Mouse (Mus musculus) midbrain, embryonic 16.5 days (tissue): Measurements from ENCODE around the gene Erc2. TPM values are rescaled to one million over a fixed set of nuclear protein-coding genes. Genes with fewer than 3 reads are reported as not detected.
A peak's percentile ranks its signal among the peaks of the same experiment; 100 is the strongest.
"Not testable (repeated sequence)": the region's sequence is repeated elsewhere in the genome, so short reads cannot be mapped to it uniquely, and the experiment has no call there.

Experiments
- ATAC-seq: fragments of 200-750 bp; cut with Nextera tagmentation; 2 replicates; pipeline ENCODE4 v1.8.0; 2017; ENCODE audit warnings: moderate TSS enrichment
- H3K27ac ChIP-seq: fragments of 300-500 bp; sonication (generic); 2 replicates; pipeline ENCODE4 v1.5.1; 2014; ENCODE audit warnings: mild to moderate bottlenecking, low read length, mixed read lengths
- H3K27me3 ChIP-seq: fragments of 300-500 bp; sonication (generic); 2 replicates; pipeline ENCODE4 v1.6.1; 2014; ENCODE audit warnings: low read depth, low read length, mixed read lengths; ENCODE audit not compliant: control insufficient read depth, insufficient read depth
- H3K36me3 ChIP-seq: fragments of 300-500 bp; sonication (generic); 2 replicates; pipeline ENCODE4 v1.6.1; 2014; ENCODE audit warnings: mild to moderate bottlenecking, low read length, moderate library complexity, mixed read lengths; ENCODE audit not compliant: control insufficient read depth, insufficient read depth
- H3K4me1 ChIP-seq: fragments of 300-500 bp; sonication (generic); 2 replicates; pipeline ENCODE4 v1.6.1; 2014; ENCODE audit warnings: mild to moderate bottlenecking, low read length, mixed read lengths; ENCODE audit not compliant: control insufficient read depth, insufficient read depth
- H3K4me2 ChIP-seq: fragments of 300-500 bp; sonication (generic); 2 replicates; pipeline ENCODE4 v1.6.1; 2014; ENCODE audit warnings: mild to moderate bottlenecking, low read length, mixed read lengths
- H3K4me3 ChIP-seq: fragments of 300-500 bp; sonication (generic); 2 replicates; pipeline ENCODE4 v1.5.1; 2014; ENCODE audit warnings: low read depth, mild to moderate bottlenecking, low read length, moderate library complexity, mixed read lengths
- H3K9ac ChIP-seq: fragments of 300-500 bp; sonication (generic); 2 replicates; pipeline ENCODE4 v1.6.1; 2014; ENCODE audit warnings: low read depth, low read length, mixed read lengths
- H3K9me3 ChIP-seq: fragments of 300-500 bp; sonication (generic); replicated peaks from 2 replicates; pipeline ENCODE4 v1.6.1; 2014; ENCODE audit warnings: mild to moderate bottlenecking, low read length, mixed read lengths; ENCODE audit not compliant: control insufficient read depth, poor library complexity, severe bottlenecking
- WGBS: fragments of 180-500 bp; shearing (Covaris S2); extraction: QIAGEN DNeasy Blood & Tissue Kit; methylation state at CpG from one replicate; pipeline ENCODE4 v1.1.7; 2014; 5-methylcytosine and 5-hydroxymethylcytosine counted together
- polyA plus RNA-seq: library from polyadenylated mRNA; unstranded; fragments of >200 nt; fragmentation: Nextera tagmentation; extraction: Ambion mirVana; gene quantifications from 2 replicates; pipeline ENCODE4 v1.2.1, GENCODE M21; 2015

Gene Erc2
- polyA plus RNA-seq: 94.2 and 110 TPM in 2 replicates

DNA sequence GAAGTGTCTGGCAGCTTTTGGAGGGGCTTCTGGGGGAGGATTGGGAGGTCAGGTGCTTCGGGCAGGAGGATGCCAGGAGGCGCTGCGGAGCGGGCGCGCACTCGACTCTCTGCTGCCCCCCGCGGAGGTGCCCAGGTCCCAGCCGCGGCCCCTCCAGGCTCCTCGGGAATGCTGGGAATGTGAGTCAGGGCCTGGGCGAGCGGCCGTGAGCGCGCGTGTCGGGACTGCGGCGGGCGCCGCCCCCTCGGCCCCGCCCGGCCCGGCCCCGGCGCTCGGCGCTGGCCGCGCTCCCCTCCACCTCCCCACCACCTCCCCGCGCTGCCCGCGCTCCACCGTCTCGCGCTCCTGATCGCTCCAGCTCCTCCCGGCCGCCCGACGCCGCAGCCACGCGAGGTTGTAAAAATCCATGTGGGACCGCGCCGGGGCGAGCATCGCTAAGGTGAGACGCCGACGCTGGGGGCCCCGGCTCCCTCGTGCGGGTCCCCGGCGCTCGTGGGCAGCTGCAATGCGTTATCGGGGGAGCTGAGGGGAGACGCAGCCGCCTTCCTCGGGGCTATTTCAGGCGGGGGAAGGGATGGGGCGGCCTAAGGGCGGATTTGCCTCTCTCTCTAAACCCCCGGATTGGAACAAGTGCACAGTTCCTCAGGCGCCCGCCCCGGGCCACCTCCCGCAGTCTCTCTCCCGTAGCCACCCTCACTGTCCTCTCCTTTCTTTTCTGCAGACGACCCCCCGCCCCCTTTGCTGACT, at the start of gene Erc2:
Gene Erc2, plus strand, starts transcription at position 253 of the 747 bp plus-strand sequence.
- H3K27me3 ChIP-seq: no peaks in the 10 kb centered on the region

DNA sequence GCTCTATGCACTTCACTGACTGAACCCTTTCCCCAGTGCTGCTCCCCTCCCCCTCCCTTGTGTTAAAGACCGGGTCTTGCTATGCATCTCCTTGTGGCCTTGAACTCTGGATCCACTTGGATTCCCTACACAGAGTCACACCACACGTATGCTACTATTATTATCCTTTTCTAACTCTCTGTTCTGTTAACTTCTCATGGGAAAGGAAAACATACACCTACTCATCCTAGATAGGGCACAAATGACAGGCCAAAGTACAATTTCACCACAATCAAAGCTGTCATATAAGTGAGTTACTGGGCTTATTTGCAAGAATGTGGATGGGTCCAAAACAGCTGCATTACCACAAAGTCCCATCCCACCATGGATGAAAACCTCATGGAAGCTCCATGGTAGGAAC, 43.8 kb upstream of the Erc2 start:
- 78% methylated on average over 2 of the region's 2 CpGs for whole genome bisulfite sequencing
- no peaks in the 10 kb centered on the region for H3K4me1 ChIP-seq

More for the DNA sequence above, at the start of gene Erc2:
- ATAC-seq: peak; percentile 95
- Histone ChIP-seq H3K9me3 (no peaks in the 10 kb centered on the region), H3K9ac (peak within 1 kb of the TSS; percentile 86), H3K4me1 (peaks cover 18% of the 10 kb centered on the region), H3K27ac (peak within 1 kb of the TSS; percentile 91), H3K4me3 (peak within 1 kb of the TSS; percentile 74), H3K36me3 (no peaks in the 10 kb centered on the region), H3K4me2 (peak within 1 kb of the TSS; percentile 69)
- WGBS: under 1% methylated on average over 71 of the region's 78 CpGs

DNA sequence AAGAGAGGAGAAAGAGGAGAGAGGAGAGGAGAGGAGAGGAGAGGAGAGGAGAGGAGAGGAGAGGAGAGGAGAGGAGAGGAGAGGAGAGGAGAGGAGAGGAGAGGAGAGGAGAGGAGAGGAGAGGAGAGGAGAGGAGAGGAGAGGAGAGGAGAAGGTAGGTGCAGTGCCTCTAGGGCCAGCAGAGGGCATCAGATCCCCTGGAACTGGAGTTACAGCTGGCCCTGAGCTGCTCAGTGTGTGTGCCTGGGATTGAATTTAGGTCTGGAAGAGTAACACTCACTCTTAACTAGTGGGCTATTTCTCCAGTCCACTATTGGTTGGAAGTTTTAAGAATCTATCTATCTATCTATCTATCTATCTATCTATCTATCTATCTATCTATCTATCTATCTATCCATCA, 32.6 kb upstream of the Erc2 start:
- not testable (repeated sequence) for H3K9me3 ChIP-seq, H3K4me2 ChIP-seq, H3K36me3 ChIP-seq, H3K27ac ChIP-seq, H3K4me1 ChIP-seq, H3K27me3 ChIP-seq, H3K9ac ChIP-seq, H3K4me3 ChIP-seq, ATAC-seq

More for the DNA sequence above, 43.8 kb upstream of the Erc2 start:
- no peak overlapping the region for H3K9ac ChIP-seq
- H3K4me3 ChIP-seq: no peak overlapping the region
- no peaks in the 10 kb centered on the region for H3K27me3 ChIP-seq
- no peak overlapping the region for H3K4me2 ChIP-seq
- ATAC-seq: no peak
- no peaks in the 10 kb centered on the region for H3K9me3 ChIP-seq
- no peaks in the 10 kb centered on the region for H3K36me3 ChIP-seq
- no peak overlapping the region for H3K27ac ChIP-seq

DNA sequence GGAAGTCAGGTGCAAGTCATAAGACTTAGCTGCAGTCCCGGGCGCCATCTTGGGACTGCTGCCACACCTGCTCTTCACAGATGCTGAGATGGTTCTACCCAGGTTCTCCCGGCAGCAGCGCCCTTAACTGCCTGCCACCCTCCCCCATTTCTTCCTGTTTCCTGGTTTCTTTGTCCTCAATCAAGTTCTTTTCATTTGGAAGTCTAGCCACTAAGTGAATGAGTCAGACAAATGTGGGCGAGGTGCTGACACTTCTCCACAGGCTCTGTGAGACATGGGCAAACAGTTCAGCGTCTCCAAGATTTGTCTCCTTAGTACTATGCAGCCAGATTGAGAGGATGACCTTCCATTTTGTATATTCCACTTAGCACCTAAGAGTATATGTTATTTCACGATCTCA, 30.1 kb upstream of the Erc2 start:
- no peak overlapping the region for H3K27ac ChIP-seq
- ATAC-seq: no peak
- no peaks in the 10 kb centered on the region for H3K4me1 ChIP-seq
- H3K9ac ChIP-seq: no peak overlapping the region
- H3K9me3 ChIP-seq: peaks cover 2% of the 10 kb centered on the region; the same call in 1 of the 2 replicates
- H3K27me3 ChIP-seq: no peaks in the 10 kb centered on the region
- H3K4me2 ChIP-seq: no peak overlapping the region
- no peak overlapping the region for H3K4me3 ChIP-seq
- no peaks in the 10 kb centered on the region for H3K36me3 ChIP-seq
- WGBS: 90% methylated on average over 7 of the region's 7 CpGs

DNA sequence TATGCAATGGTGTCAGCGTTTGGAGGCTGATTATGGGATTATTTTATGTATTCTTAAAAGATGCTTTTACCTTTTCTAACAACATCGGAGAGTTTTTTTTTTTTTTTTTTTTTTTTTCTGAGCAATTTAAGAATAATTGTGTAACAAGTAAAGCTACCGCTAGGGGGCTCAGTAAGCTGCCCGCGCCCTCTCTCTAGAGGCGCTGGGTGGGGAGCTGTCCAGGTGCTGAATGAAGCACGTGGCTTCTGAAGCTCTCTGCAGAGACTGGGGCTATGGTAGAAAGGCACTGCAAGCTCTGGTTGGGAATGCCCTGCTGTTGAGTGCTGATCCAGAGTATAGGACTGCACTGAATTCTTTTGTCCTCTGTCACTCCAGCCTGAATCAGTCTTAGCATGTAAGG, 26.0 kb upstream of the Erc2 start:
- WGBS: 5% methylated on average over 7 of the region's 7 CpGs
- no peaks in the 10 kb centered on the region for H3K36me3 ChIP-seq
- no peak overlapping the region for H3K9ac ChIP-seq
- H3K27me3 ChIP-seq: no peaks in the 10 kb centered on the region
- H3K4me2 ChIP-seq: no peak overlapping the region
- H3K4me3 ChIP-seq: no peak overlapping the region
- H3K9me3 ChIP-seq: peaks cover 2% of the 10 kb centered on the region; the same call in 1 of the 2 replicates
- no peak for ATAC-seq
- no peak overlapping the region for H3K27ac ChIP-seq
- H3K4me1 ChIP-seq: no peaks in the 10 kb centered on the region

DNA sequence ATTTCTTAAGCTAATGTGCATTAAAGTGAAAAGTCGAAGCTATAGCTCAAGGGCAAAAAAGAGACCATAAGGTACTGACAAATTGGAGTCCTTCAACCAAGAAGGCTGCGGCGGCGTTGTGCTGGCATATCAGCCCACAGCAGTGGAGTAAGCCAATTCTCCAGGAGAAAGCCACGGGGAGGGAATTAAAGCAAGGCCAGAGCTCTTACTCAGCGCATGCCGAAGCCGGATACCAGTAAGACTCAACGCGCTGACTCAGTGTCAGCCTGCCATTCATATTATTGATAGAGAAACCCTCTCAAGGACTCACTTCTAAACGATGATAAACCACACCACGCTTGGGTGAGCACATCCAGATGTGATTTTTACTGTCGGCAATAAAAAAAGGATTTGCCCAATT, 20.1 kb upstream of the Erc2 start:
- H3K4me1 ChIP-seq: no peaks in the 10 kb centered on the region
- no peaks in the 10 kb centered on the region for H3K9me3 ChIP-seq
- no peak overlapping the region for H3K27ac ChIP-seq
- H3K27me3 ChIP-seq: no peaks in the 10 kb centered on the region
- no peak for ATAC-seq
- H3K9ac ChIP-seq: no peak overlapping the region
- H3K36me3 ChIP-seq: no peaks in the 10 kb centered on the region
- 66% methylated on average over 13 of the region's 13 CpGs for WGBS
- no peak overlapping the region for H3K4me2 ChIP-seq
- H3K4me3 ChIP-seq: no peak overlapping the region

DNA sequence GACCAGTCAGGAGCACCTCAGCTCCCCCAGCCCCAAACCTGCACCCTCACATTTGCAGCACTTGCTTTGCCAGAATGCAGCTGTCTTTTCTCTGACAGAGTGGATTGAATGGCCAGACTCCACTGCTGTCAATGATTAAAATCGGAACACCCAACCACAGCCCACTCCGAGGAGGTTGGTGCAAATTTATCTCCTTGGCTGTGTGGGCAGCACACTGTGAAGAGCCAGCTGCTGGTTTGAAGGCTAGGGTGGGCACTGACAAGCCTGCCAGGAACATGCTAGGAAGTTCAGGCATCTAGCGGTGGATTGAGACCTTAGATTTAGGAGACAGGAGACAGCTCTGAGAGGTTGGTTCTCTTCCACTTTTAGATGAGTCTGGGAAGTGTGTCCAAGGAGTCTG, 14.8 kb upstream of the Erc2 start:
- H3K9ac ChIP-seq: no peak overlapping the region
- H3K36me3 ChIP-seq: no peaks in the 10 kb centered on the region
- no peak for ATAC-seq
- H3K4me3 ChIP-seq: no peak overlapping the region
- 91% methylated on average over 3 of the region's 3 CpGs for WGBS
- no peaks in the 10 kb centered on the region for H3K4me1 ChIP-seq
- H3K9me3 ChIP-seq: no peaks in the 10 kb centered on the region
- no peak overlapping the region for H3K4me2 ChIP-seq
- no peak overlapping the region for H3K27ac ChIP-seq
- H3K27me3 ChIP-seq: no peaks in the 10 kb centered on the region

DNA sequence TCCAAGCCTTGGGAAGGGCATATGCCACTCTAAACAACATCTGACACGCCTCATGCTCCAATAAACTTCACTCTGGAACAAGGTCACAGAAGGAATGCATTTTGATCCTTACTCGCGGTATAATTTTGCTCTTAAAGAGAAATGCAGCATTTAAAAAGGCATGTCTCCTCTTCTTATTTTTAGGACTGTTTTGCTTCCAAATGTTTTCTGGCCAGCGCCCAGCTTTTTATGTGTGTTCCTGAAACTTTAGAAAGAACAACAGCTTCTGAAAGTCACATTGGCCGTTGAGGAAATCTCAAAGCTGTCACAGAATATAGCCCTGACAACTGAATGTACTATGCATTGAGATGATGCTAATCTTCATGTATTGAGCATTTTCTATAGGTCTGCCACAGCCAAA, 8.5 kb upstream of the Erc2 start:
- no peak overlapping the region for H3K4me2 ChIP-seq
- H3K9ac ChIP-seq: no peak overlapping the region
- no peak for ATAC-seq
- H3K36me3 ChIP-seq: no peaks in the 10 kb centered on the region
- WGBS: 78% methylated on average over 5 of the region's 5 CpGs
- H3K27ac ChIP-seq: no peak overlapping the region
- H3K9me3 ChIP-seq: no peaks in the 10 kb centered on the region
- H3K27me3 ChIP-seq: no peaks in the 10 kb centered on the region
- no peak overlapping the region for H3K4me3 ChIP-seq
- H3K4me1 ChIP-seq: no peaks in the 10 kb centered on the region

DNA sequence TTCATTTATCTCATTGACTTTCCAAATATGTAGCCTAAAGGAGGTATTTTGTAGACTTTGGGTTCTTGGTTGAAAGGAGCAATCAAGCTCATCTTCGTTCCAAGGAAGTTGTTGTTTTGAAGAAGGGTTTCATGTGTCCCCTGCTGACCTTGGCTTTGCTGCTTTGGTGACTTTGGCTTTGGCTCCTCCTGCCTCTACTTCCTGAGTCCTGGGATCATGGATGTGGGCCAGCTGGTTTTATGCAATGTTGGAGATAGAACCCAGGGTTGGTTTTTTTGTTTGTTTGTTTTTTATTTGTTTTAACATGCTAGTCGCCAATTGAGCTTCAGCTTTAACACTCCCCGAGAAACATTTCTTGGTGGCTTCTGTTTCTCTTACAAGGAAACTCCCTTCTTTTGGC, 4.9 kb upstream of the Erc2 start:
- no peak for ATAC-seq

More for the DNA sequence above, 4.9 kb upstream of the Erc2 start:
- Histone ChIP-seq H3K4me1 (no peaks in the 10 kb centered on the region), H3K4me3 (no peak overlapping the region), H3K36me3 (no peaks in the 10 kb centered on the region), H3K4me2 (no peak overlapping the region), H3K9ac (no peak overlapping the region), H3K27ac (no peak overlapping the region), H3K27me3 (no peaks in the 10 kb centered on the region), H3K9me3 (no peaks in the 10 kb centered on the region)
- WGBS: 86% methylated on average over 3 of the region's 3 CpGs
